Mouse (Mus musculus) embryonic facial prominence, embryonic 13.5 days (tissue): ENCODE data around the gene Pgm2. TPM values are rescaled to one million over a fixed set of nuclear protein-coding genes. Genes with fewer than 3 reads are reported as not detected.
A peak's percentile ranks its signal among the peaks of the same experiment; 100 is the strongest.

Experiments used
- ATAC-seq: fragments of 200-750 bp; cut with Nextera tagmentation; 2 replicates; pipeline ENCODE4 v1.8.0; 2017; ENCODE audit warnings: low read depth; ENCODE audit not compliant: insufficient number of reproducible peaks, insufficient read depth, low FRiP score, low TSS enrichment
- H3K27ac ChIP-seq: fragments of 300-500 bp; sonication (generic); 2 replicates; pipeline ENCODE4 v1.5.1; 2015; ENCODE audit warnings: moderate library complexity, mild to moderate bottlenecking, inconsistent platforms
- H3K27me3 ChIP-seq: fragments of 300-500 bp; sonication (generic); 2 replicates; pipeline ENCODE4 v1.6.1; 2015; ENCODE audit warnings: mild to moderate bottlenecking, inconsistent platforms
- H3K36me3 ChIP-seq: fragments of 300-500 bp; sonication (generic); 2 replicates; pipeline ENCODE4 v1.6.1; 2015; ENCODE audit warnings: mild to moderate bottlenecking, inconsistent platforms
- H3K4me1 ChIP-seq: fragments of 300-500 bp; sonication (generic); 2 replicates; pipeline ENCODE4 v1.6.1; 2015; ENCODE audit warnings: inconsistent platforms
- H3K4me2 ChIP-seq: fragments of 300-500 bp; sonication (generic); 2 replicates; pipeline ENCODE4 v1.6.1; 2015; ENCODE audit warnings: moderate library complexity, mild to moderate bottlenecking, inconsistent platforms
- H3K4me3 ChIP-seq: fragments of 300-500 bp; sonication (generic); 2 replicates; pipeline ENCODE4 v1.5.1; 2015; ENCODE audit warnings: mild to moderate bottlenecking, inconsistent platforms
- H3K9ac ChIP-seq: fragments of 300-500 bp; sonication (generic); 2 replicates; pipeline ENCODE4 v1.6.1; 2015; ENCODE audit warnings: mild to moderate bottlenecking, inconsistent platforms
- H3K9me3 ChIP-seq: fragments of 300-500 bp; sonication (generic); 2 replicates; pipeline ENCODE4 v1.6.1; 2016; ENCODE audit warnings: inconsistent platforms
- WGBS: fragments of 180-500 bp; shearing (Covaris S2); methylation state at CpG from one replicate; pipeline ENCODE4 v1.1.7; 2015; ENCODE audit warnings: mixed read lengths; 5-methylcytosine and 5-hydroxymethylcytosine counted together
- polyA plus RNA-seq: library from polyadenylated mRNA; unstranded; fragments of >200 nt; fragmentation: Nextera tagmentation; extraction: Ambion mirVana; gene quantifications from 2 replicates; pipeline ENCODE4 v1.2.1, GENCODE M21; 2015

Gene Pgm2
- polyA plus RNA-seq, 1 experiment from 2014 or later, result 32.0 TPM

DNA sequence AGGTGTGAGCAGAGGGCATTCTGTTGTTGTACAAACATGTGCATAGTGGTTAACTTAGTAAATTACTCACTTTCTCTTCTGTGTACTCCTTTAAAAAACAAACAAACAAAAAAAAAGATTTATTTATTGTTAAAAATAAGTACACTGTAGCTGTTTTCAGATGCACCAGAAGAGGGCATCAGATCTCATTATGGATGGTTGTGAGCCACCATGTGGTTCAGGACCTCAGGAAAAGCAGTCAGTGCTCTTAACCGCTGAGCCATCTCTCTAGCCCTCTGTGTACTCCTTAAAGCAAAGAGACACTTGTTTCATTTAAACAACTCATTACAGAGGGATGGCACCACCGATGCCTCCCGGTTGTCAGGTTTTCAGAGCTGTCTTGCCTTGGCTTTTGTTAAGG lies 16.5 kb downstream of the Pgm2 start:
- Histone ChIP-seq H3K4me3 (no peak overlapping the region), H3K27ac (no peak overlapping the region), H3K4me1 (no peaks in the 10 kb centered on the region), H3K9me3 (no peaks in the 10 kb centered on the region), H3K9ac (no peak overlapping the region), H3K4me2 (no peak overlapping the region), H3K36me3 (peaks cover 69% of the 10 kb centered on the region), H3K27me3 (no peaks in the 10 kb centered on the region)
- no peak for ATAC-seq
- WGBS, result 77% methylated on average over 3 of the region's 3 CpGs

DNA sequence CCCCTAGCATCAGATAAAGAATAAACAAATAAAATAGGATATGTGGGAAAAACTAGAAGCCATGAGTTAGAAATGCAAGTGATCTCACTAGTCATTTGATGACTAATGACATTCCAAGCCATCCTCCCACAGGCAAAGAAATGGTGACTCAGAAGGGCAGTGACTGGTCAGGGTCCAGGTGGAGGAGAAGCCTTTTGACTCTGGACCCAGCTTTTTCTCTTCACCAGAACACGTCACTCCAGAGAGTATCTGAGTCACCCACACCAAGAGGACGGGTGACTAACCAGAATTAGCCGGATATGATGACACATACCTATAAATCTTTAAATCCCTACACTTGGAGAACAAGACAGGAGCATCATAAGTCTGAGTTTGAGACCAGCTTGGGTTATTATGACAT lies 19.6 kb downstream of the Pgm2 start:
- peaks cover 82% of the 10 kb centered on the region for H3K36me3 ChIP-seq
- no peak for ATAC-seq
- 77% methylated on average over 3 of the region's 3 CpGs for WGBS
- no peak overlapping the region for H3K4me2 ChIP-seq
- no peaks in the 10 kb centered on the region for H3K4me1 ChIP-seq
- H3K27me3 ChIP-seq, result no peaks in the 10 kb centered on the region
- peaks cover 10% of the 10 kb centered on the region for H3K9me3 ChIP-seq
- no peak overlapping the region for H3K27ac ChIP-seq
- H3K9ac ChIP-seq, result no peak overlapping the region
- no peak overlapping the region for H3K4me3 ChIP-seq

DNA sequence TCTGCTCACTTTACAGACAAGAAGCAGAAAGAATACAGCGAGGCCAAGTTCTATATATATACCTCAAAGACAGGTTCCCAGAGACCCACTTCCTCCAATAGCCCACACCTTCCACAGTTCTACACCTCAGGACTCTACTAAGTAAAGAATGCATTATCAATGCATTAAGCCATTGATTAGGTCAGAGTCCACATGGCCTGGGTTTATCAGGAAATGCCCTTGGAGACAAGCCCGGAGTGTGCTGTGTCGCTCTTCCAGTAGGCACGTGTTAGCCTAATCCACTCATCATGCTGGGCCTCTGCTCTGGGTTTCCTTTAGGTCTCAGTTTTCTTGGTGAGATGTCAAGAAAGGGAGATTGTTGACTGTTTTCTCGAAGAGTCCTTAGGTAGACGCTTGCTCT lies 21.5 kb downstream of the Pgm2 start:
- H3K36me3 ChIP-seq, result peaks cover 69% of the 10 kb centered on the region
- H3K4me1 ChIP-seq, result no peaks in the 10 kb centered on the region
- WGBS, result 95% methylated on average over 6 of the region's 6 CpGs

DNA sequence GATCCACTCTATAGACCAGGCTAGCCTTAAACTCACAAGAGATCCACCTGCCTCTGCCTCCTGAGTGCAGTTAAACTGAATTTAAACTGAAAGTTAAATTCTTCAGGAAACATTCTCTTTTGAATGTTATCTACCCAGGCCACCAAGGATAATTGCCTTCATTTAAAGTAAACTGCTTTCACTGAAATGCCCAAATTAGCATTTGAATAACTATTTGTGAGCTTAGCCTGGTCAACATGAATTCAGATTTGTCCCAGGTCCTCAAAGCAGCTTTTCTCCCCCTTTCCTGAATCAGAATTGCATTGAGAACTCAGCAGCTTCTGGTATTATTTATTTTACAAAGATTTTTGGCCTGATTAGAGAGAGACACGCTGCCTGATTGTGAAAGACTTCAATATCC lies 24.4 kb downstream of the Pgm2 start:
- ATAC-seq, result no peak
- no peak overlapping the region for H3K9ac ChIP-seq
- WGBS, result 91% methylated on average over 1 of the region's 1 CpGs
- H3K27ac ChIP-seq, result no peak overlapping the region
- peaks cover 10% of the 10 kb centered on the region for H3K9me3 ChIP-seq
- no peaks in the 10 kb centered on the region for H3K4me1 ChIP-seq
- peaks cover 43% of the 10 kb centered on the region for H3K36me3 ChIP-seq
- no peaks in the 10 kb centered on the region for H3K27me3 ChIP-seq
- no peak overlapping the region for H3K4me3 ChIP-seq
- H3K4me2 ChIP-seq, result no peak overlapping the region

More for the DNA sequence above, 21.5 kb downstream of the Pgm2 start:
- no peak for ATAC-seq
- Histone ChIP-seq H3K9ac (no peak overlapping the region), H3K27me3 (no peaks in the 10 kb centered on the region), H3K4me2 (no peak overlapping the region), H3K4me3 (no peak overlapping the region), H3K9me3 (peaks cover 10% of the 10 kb centered on the region), H3K27ac (no peak overlapping the region)

DNA sequence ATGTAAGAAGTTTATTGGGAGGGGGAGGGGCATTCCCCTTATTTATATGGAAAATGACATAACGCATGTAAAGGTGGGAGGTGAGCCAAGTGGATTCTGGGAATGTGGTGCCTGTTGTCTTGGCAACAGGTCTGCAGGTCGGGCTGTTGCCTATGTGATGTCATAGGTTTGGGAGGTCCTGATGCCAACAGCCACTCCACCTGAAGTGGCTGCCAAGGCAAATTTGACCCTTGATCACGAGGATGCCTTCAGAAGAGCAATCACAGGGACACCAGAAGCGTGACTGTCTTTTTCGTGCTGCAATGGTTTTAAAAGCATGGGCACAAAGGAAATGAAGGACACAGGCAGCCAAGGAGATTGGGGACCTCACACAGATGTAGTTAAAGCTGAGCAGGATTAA lies 33.0 kb downstream of the Pgm2 start:
- H3K36me3 ChIP-seq, result peaks cover 22% of the 10 kb centered on the region
- ATAC-seq, result no peak

DNA sequence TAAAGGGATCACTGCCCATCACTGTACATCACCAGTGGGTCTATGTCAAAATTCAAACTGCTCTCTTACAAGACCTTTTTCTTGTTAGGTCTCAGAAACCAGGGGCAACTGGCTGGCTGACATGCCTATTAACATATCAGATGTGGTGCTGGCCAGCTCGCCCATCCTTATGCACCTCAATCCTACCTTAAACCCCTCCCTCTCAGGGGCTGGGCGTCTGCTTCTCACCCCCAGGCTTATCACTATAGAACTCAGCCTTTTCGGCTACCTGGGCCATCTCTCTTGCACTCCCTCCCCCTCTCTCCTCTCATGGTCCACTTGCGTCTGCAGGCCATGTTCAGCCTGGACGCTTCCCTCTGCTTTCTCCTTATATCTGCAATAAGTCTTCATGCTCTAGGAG lies 38.8 kb downstream of the Pgm2 start:
- H3K9ac ChIP-seq, result no peak overlapping the region
- no peaks in the 10 kb centered on the region for H3K27me3 ChIP-seq
- no peak for ATAC-seq
- no peak overlapping the region for H3K4me2 ChIP-seq
- H3K27ac ChIP-seq, result no peak overlapping the region
- H3K4me3 ChIP-seq, result no peak overlapping the region
- 55% methylated on average over 5 of the region's 5 CpGs for WGBS
- no peaks in the 10 kb centered on the region for H3K4me1 ChIP-seq
- H3K9me3 ChIP-seq, result no peaks in the 10 kb centered on the region
- H3K36me3 ChIP-seq, result peaks cover 16% of the 10 kb centered on the region

More for the DNA sequence above, 33.0 kb downstream of the Pgm2 start:
- no peaks in the 10 kb centered on the region for H3K4me1 ChIP-seq
- H3K27me3 ChIP-seq, result no peaks in the 10 kb centered on the region
- H3K9me3 ChIP-seq, result no peaks in the 10 kb centered on the region
- WGBS, result 82% methylated on average over 5 of the region's 5 CpGs
- no peak overlapping the region for H3K4me2 ChIP-seq
- no peak overlapping the region for H3K27ac ChIP-seq
- no peak overlapping the region for H3K4me3 ChIP-seq
- H3K9ac ChIP-seq, result no peak overlapping the region

DNA sequence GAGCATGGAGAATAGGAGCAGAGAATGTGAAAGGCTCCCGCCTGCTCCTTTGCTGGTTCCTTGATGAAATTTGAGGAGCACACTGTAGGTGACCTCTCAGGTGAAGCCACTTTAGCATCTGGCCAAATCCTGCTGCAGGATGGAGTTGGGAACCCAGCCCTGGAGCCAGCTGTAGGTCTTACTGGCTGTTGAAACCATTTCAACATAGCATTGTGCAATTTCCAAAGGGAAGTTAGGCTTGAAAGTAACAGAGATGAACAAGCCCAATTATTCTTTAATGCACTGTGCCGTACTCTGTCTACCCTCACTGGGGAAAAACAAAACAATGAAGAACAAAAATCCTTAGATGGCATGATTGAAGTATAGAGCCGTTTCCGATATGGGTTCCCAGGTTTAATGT lies 41.2 kb downstream of the Pgm2 start:
- WGBS, result 83% methylated on average over 4 of the region's 4 CpGs
- H3K4me3 ChIP-seq, result no peak overlapping the region
- ATAC-seq, result no peak

DNA sequence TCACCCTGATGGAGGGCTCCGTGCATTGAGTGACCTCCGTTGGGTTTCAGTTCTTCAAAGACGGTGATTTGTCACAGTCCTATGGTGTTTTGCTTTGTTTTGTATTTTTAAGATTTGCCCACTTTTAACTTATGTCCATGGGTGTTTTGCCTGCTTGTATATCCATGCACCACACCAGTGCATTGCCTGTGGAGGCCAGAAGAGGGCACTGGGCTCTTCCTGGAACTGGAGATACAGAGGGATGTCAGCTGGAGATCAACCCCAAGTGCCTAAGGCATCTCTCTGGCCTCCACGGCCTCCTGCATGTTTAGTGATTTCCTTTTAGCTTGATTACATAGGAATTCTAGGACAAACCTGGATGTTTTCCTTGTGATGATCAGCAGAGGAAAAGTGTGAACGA lies 43.6 kb downstream of the Pgm2 start:
- Histone ChIP-seq H3K27me3 (no peaks in the 10 kb centered on the region), H3K9ac (no peak overlapping the region), H3K4me1 (no peaks in the 10 kb centered on the region), H3K27ac (no peak overlapping the region), H3K4me2 (no peak overlapping the region), H3K9me3 (no peaks in the 10 kb centered on the region), H3K36me3 (no peaks in the 10 kb centered on the region), H3K4me3 (no peak overlapping the region)
- ATAC-seq, result no peak
- WGBS, result 62% methylated on average over 5 of the region's 5 CpGs

More for the DNA sequence above, 41.2 kb downstream of the Pgm2 start:
- Histone ChIP-seq H3K36me3 (peaks cover 2% of the 10 kb centered on the region; the same call in 1 of the 2 replicates), H3K9ac (no peak overlapping the region), H3K4me1 (no peaks in the 10 kb centered on the region), H3K4me2 (no peak overlapping the region), H3K27me3 (no peaks in the 10 kb centered on the region), H3K9me3 (no peaks in the 10 kb centered on the region), H3K27ac (no peak overlapping the region)

DNA sequence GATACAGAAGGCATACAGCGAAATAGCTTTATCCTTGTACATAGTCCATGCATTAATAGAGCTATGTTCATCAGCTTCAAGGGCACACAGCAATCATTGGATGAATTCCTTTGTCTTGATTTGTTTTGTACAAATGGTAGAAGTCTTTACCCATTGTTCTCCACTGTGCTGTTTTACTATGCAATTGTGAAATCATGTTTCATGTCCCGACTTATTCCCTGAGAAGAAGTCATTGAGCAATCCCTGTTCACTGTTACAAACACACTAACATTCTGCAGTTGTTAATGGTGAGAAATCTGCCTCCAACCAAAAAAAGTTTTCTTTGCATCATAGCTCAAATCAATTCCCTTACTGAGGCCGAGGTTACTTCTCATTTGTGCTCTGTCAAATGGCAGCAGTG lies 47.5 kb downstream of the Pgm2 start:
- Histone ChIP-seq H3K4me1 (no peaks in the 10 kb centered on the region), H3K36me3 (no peaks in the 10 kb centered on the region), H3K27me3 (no peaks in the 10 kb centered on the region), H3K27ac (no peak overlapping the region), H3K9ac (no peak overlapping the region), H3K4me2 (no peak overlapping the region), H3K9me3 (no peaks in the 10 kb centered on the region), H3K4me3 (no peak overlapping the region)
- ATAC-seq, result no peak
- WGBS, result 83% methylated on average over 3 of the region's 3 CpGs

DNA sequence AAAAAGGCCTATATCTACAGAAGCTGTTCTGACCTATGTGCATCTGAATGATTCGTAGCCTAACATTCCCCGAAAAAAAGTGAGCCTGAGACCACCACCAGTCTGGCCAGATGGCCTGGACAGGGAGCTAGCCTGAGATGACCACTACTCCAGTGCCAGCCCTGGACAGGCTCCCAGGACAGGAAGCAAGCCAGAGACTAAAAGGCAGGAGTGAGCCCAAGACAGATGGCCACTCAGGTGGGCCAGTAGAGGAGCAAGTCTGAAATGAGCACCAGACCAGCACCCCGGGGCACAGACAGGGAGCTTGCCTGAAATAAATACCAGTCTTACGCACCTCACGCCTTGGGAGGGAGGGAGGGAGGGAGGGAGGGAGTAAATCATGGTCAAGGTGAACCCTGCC lies 51.6 kb downstream of the Pgm2 start:
- Histone ChIP-seq H3K4me3 (no peak overlapping the region), H3K9ac (no peak overlapping the region), H3K4me1 (no peaks in the 10 kb centered on the region), H3K27me3 (no peaks in the 10 kb centered on the region), H3K9me3 (no peaks in the 10 kb centered on the region), H3K36me3 (no peaks in the 10 kb centered on the region), H3K4me2 (no peak overlapping the region), H3K27ac (no peak overlapping the region)
- peak; percentile 20; the same call in 1 of the 2 replicates for ATAC-seq
- WGBS, result 69% methylated on average over 5 of the region's 5 CpGs

DNA sequence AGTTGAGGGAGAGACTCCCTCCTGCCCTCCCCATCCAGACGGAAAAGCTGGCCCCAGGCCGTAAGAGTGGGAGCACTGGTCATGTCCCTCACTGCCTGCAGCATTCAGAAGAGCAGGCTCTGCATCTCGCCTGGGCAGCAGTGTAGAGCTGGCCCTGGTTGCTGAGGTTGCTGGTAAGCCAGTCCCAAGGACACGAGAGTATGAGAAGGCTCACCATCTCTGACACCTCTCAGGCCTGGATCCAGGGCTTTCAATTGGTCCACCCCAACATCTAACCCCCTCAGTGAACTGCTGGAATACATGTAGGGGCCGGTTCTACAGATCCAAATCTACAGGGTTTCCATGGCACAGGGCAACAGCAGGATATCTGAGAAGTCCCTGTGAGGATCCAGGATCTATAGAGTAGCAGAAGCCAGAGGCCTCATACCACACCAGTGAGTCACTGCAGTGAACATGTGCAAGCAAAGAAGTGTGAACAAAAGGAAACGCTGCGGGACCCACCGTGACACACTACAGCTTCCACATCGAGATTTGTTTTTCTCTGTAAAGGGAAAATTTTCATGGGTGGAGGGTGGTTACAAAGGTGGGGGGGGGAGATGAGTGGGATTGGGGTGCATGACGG lies 53.7 kb downstream of the Pgm2 start:
- Histone ChIP-seq H3K27me3 (peaks cover 7% of the 10 kb centered on the region), H3K27ac (no peak overlapping the region), H3K9me3 (no peaks in the 10 kb centered on the region), H3K4me1 (peaks cover 8% of the 10 kb centered on the region; the same call in 1 of the 2 replicates), H3K4me2 (no peak overlapping the region), H3K4me3 (no peak overlapping the region), H3K9ac (no peak overlapping the region), H3K36me3 (no peaks in the 10 kb centered on the region)
- 65% methylated on average over 10 of the region's 10 CpGs for WGBS
- ATAC-seq, result no peak

DNA sequence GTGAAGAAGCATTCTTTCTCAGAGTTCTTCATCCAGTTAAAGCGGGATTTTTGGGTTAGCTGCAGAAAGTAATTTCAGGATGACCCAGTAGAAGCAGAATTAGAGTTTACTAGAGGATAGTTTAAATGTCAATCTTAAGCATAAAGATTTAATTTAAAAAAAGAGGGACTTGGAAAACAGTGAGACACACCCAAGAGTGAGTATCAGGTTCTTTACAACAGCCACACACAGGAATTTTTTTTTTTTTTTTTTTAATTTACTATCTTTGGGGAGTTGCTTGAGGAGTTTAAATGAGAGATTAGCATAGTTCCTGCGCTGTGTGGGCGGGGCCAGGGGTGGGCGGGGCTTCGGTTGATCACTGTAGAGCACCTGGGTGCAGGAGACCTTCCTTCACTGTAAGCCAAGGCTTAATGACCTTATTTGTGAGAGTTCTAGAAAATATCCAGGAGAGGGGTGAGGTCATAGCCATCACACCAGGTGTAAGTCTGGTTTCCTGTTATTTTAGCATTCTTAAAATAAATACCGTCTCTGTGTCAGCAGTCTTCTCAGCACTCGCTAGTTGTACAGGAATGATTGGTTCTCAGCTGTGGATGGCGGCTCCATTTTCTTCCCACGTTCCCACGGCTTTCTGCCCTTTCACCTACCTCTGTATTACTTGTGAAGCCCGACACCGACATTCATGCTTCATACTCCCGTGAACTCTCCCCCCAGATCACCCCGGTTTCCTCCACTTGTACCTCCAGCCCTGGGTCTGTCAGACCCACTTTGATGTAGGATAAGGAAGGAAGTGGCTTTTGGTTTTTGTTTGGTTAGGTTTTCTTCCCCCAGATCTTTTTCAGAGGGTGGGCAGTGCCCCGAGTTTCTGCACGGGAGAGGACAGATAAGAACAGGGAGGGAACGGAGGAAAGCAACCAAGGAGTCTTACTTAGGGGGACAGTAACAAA lies 56.7 kb downstream of the Pgm2 start:
- Histone ChIP-seq H3K4me2 (peak overlapping the region; percentile 33), H3K9ac (no peak overlapping the region), H3K9me3 (no peaks in the 10 kb centered on the region), H3K36me3 (no peaks in the 10 kb centered on the region), H3K4me3 (no peak overlapping the region), H3K27me3 (peaks cover 7% of the 10 kb centered on the region), H3K27ac (no peak overlapping the region), H3K4me1 (peaks cover 8% of the 10 kb centered on the region; the same call in 1 of the 2 replicates)
- WGBS, result 28% methylated on average over 17 of the region's 17 CpGs
- no peak for ATAC-seq
